Mouse (Mus musculus): ENCODE data around the gene Klhdc1. TPM values are rescaled to one million over a fixed set of nuclear protein-coding genes. Genes with fewer than 3 reads are reported as not detected.

The Klhdc1 gene
- 40.0 TPM for polyA plus RNA-seq (2017; shearing (Covaris generic))

GRCm38 (mm10) chr12:69240876-69241275 lies at the start of gene Klhdc1:
Gene Klhdc1, plus strand, starts transcription at chr12:69241176.

GRCm38 (mm10) chr12:69196444-69197377 lies 44.3 kb upstream of the Klhdc1 start, which contains the start of gene Gm49383:
Gene Gm49383, minus strand, starts transcription at chr12:69197104.

GRCm38 (mm10) chr12:69198164-69198535 lies 42.8 kb upstream of the Klhdc1 start, which contains the start of gene Dnaaf2:
Gene Dnaaf2, minus strand, starts transcription at chr12:69198429.

GRCm38 (mm10) chr12:69204052-69204833 lies 36.7 kb upstream of the Klhdc1 start, which contains the start of gene Gm49384:
Gene Gm49384, minus strand, starts transcription at chr12:69204267.

GRCm38 (mm10) chr12:69227776-69228466 lies 13.1 kb upstream of the Klhdc1 start, which contains the start of gene Pole2:
Gene Pole2, minus strand, starts transcription at chr12:69228195.

GRCm38 (mm10) chr12:69296511-69297410 lies 55.8 kb downstream of the Klhdc1 start, which contains the start of gene Klhdc2:
Gene Klhdc2, plus strand, starts transcription at chr12:69296681.

Other genes with a start within 250 kb of the Klhdc1 start
- 1,962 TPM for gene Rps29, start 82.0 kb upstream of the Klhdc1 start, polyA plus RNA-seq (2017; shearing (Covaris generic))
- 0.73 TPM for gene Lrr1, start 72.4 kb upstream of the Klhdc1 start, polyA plus RNA-seq (2017; shearing (Covaris generic))
- 387 TPM for gene Rpl36al, start 57.1 kb upstream of the Klhdc1 start, polyA plus RNA-seq (2017; shearing (Covaris generic))
- 79.7 TPM for gene Mgat2, start 57.0 kb upstream of the Klhdc1 start, polyA plus RNA-seq (2017; shearing (Covaris generic))
- 15.1 TPM for gene Gm49383, start 44.1 kb upstream of the Klhdc1 start, polyA plus RNA-seq (2017; shearing (Covaris generic))
- gene Dnaaf2, start 42.7 kb upstream of the Klhdc1 start, polyA plus RNA-seq (2017; shearing (Covaris generic)) = 8.3 TPM
- 17.8 TPM for gene Gm49384, start 36.9 kb upstream of the Klhdc1 start, polyA plus RNA-seq (2017; shearing (Covaris generic))
- gene Pole2, start 13.0 kb upstream of the Klhdc1 start, polyA plus RNA-seq (2017; shearing (Covaris generic)) = 8.8 TPM
- 59.0 TPM for gene Klhdc2, start 55.5 kb downstream of the Klhdc1 start, polyA plus RNA-seq (2017; shearing (Covaris generic))
- gene Nemf, start 116.0 kb downstream of the Klhdc1 start, polyA plus RNA-seq (2017; shearing (Covaris generic)) = 123 TPM
- gene Arf6, start 131.0 kb downstream of the Klhdc1 start, polyA plus RNA-seq (2017; shearing (Covaris generic)) = 343 TPM
- gene Gm9887, start 131.3 kb downstream of the Klhdc1 start, polyA plus RNA-seq (2017; shearing (Covaris generic)) = 6.1 TPM